Mouse (Mus musculus) limb, embryonic 15.5 days (tissue): ENCODE data around the gene Shisal1. TPM values are rescaled to one million over a fixed set of nuclear protein-coding genes. Genes with fewer than 3 reads are reported as not detected.

ENCODE experiments used
- ATAC-seq: fragments of 200-750 bp; cut with Nextera tagmentation; 2 replicates; pipeline ENCODE4 v1.8.0; 2017; ENCODE audit warnings: low read depth, moderate TSS enrichment; ENCODE audit not compliant: insufficient number of reproducible peaks, low FRiP score, low TSS enrichment
- H3K27ac ChIP-seq: fragments of 300-500 bp; sonication (generic); 2 replicates; pipeline ENCODE4 v1.5.1; 2015; ENCODE audit warnings: moderate library complexity, mild to moderate bottlenecking, inconsistent platforms
- H3K27me3 ChIP-seq: fragments of 300-500 bp; sonication (generic); 2 replicates; pipeline ENCODE4 v1.6.1; 2015; ENCODE audit warnings: inconsistent platforms
- H3K36me3 ChIP-seq: fragments of 300-500 bp; sonication (generic); 2 replicates; pipeline ENCODE4 v1.6.1; 2015; ENCODE audit warnings: inconsistent platforms
- H3K4me1 ChIP-seq: fragments of 300-500 bp; sonication (generic); 2 replicates; pipeline ENCODE4 v1.6.1; 2015; ENCODE audit warnings: inconsistent platforms
- H3K4me2 ChIP-seq: fragments of 300-500 bp; sonication (generic); 2 replicates; pipeline ENCODE4 v1.6.1; 2015; ENCODE audit warnings: mild to moderate bottlenecking, inconsistent platforms
- H3K4me3 ChIP-seq: fragments of 300-500 bp; sonication (generic); 2 replicates; pipeline ENCODE4 v1.5.1; 2015; ENCODE audit warnings: mild to moderate bottlenecking, inconsistent platforms
- H3K9ac ChIP-seq: fragments of 300-500 bp; sonication (generic); 2 replicates; pipeline ENCODE4 v1.6.1; 2015; ENCODE audit warnings: inconsistent platforms
- H3K9me3 ChIP-seq: fragments of 300-500 bp; sonication (generic); 2 replicates; pipeline ENCODE4 v1.6.1; 2016; ENCODE audit warnings: inconsistent platforms
- WGBS: fragments of 180-500 bp; shearing (Covaris S2); methylation state at CpG from one replicate; pipeline ENCODE4 v1.1.7; 2015; 5-methylcytosine and 5-hydroxymethylcytosine counted together
- polyA plus RNA-seq: library from polyadenylated mRNA; unstranded; fragments of >200 nt; fragmentation: Nextera tagmentation; extraction: Ambion mirVana; gene quantifications from 2 replicates; pipeline ENCODE4 v1.2.1, GENCODE M21; 2015

Gene Shisal1
- polyA plus RNA-seq, 1 experiment from 2014 or later: 4.1 TPM

DNA sequence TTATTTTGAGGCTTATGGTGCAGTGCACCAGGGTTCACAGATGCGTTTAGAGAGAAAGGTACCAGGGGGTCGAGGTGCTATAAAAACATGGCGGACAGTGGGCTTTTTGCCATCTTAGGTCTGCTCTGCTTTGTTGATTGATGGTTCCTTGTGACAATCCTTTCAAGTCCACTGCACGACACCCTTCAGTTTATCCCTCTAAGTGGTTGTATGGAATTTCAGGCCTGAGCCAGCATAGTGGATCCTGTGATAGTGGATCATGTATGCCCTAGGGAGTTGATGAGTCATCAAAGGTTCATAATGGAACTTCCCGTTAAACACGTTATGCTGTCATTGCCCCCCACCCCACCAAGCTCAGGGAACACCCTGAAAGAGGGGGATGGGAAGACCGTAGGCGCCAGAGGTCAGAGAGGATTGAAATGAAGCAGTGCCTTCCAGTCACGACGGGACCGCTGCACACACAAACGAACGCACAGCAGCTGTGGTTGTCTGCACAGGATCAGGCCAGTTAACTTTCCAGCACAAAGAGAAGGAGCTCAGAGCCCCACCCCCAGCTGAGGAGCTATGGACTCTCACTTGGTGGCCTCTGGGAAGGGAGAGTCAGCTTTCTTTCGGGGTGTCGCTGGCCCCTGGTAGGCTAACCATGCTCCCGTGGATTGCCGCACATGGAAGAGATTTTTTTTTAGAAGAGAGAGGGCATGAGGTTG is 81.1 kb downstream of the Shisal1 start:
- H3K27me3 ChIP-seq: no peaks in the 10 kb centered on the region
- 52% methylated on average over 17 of the region's 17 CpGs for WGBS
- no peak overlapping the region for H3K4me2 ChIP-seq
- no peaks in the 10 kb centered on the region for H3K9me3 ChIP-seq
- H3K36me3 ChIP-seq: no peaks in the 10 kb centered on the region
- peaks cover 18% of the 10 kb centered on the region for H3K4me1 ChIP-seq
- peak; percentile 46; the same call in 1 of the 2 replicates for ATAC-seq
- H3K9ac ChIP-seq: no peak overlapping the region
- no peak overlapping the region for H3K4me3 ChIP-seq
- 0 out of 2 replicates have a peak overlapping the region, but pooled peaks have one; percentile 8 for H3K27ac ChIP-seq

DNA sequence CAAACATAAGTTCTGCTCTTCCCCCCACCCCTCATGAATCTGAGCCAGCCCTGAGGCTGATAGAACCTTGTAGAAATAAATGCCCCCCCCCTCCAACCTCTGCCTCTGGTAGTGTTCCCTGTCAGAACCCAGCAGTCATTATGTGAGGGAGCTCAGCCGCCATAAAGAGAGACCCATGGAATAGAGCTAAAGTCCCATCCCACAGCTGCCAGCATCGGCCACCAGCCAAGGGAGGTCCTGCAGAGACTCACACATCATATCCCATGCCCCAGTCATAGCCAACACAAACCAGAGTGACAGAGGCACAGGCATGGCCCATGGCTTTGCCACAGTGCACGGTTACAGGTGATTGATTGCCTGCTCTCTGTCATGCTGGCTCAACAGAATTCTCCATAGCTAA is 82.2 kb downstream of the Shisal1 start:
- ATAC-seq: no peak
- peaks cover 27% of the 10 kb centered on the region for H3K4me1 ChIP-seq
- no peak overlapping the region for H3K4me2 ChIP-seq
- no peaks in the 10 kb centered on the region for H3K9me3 ChIP-seq
- no peak overlapping the region for H3K9ac ChIP-seq
- no peak overlapping the region for H3K4me3 ChIP-seq
- H3K27me3 ChIP-seq: no peaks in the 10 kb centered on the region
- 81% methylated on average over 3 of the region's 3 CpGs for WGBS
- no peaks in the 10 kb centered on the region for H3K36me3 ChIP-seq
- no peak overlapping the region for H3K27ac ChIP-seq

DNA sequence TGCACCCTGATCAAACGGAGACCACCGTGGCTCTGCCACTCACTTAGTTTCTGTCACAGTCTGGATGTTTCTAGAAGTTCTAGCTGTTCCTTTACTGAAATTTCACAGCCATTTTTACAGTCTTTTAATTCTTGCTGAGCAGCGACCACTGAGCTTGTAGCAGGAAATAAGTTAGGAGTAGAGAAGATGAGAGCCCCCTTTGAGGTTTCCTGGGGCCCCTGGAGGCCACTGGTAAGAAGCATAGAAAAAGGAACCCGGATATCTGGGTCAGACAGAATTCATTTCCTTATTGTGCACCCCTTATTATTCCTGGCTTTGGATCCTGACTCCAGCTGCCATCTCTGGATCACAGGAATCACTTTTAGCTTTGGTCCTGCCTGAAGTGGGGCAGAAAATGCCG is 91.8 kb downstream of the Shisal1 start:
- no peak overlapping the region for H3K27ac ChIP-seq
- no peaks in the 10 kb centered on the region for H3K9me3 ChIP-seq
- no peak overlapping the region for H3K9ac ChIP-seq
- H3K4me1 ChIP-seq: peaks cover 19% of the 10 kb centered on the region
- ATAC-seq: no peak
- no peaks in the 10 kb centered on the region for H3K27me3 ChIP-seq
- 65% methylated on average over 5 of the region's 5 CpGs for WGBS
- no peak overlapping the region for H3K4me2 ChIP-seq
- H3K4me3 ChIP-seq: no peak overlapping the region
- no peaks in the 10 kb centered on the region for H3K36me3 ChIP-seq

DNA sequence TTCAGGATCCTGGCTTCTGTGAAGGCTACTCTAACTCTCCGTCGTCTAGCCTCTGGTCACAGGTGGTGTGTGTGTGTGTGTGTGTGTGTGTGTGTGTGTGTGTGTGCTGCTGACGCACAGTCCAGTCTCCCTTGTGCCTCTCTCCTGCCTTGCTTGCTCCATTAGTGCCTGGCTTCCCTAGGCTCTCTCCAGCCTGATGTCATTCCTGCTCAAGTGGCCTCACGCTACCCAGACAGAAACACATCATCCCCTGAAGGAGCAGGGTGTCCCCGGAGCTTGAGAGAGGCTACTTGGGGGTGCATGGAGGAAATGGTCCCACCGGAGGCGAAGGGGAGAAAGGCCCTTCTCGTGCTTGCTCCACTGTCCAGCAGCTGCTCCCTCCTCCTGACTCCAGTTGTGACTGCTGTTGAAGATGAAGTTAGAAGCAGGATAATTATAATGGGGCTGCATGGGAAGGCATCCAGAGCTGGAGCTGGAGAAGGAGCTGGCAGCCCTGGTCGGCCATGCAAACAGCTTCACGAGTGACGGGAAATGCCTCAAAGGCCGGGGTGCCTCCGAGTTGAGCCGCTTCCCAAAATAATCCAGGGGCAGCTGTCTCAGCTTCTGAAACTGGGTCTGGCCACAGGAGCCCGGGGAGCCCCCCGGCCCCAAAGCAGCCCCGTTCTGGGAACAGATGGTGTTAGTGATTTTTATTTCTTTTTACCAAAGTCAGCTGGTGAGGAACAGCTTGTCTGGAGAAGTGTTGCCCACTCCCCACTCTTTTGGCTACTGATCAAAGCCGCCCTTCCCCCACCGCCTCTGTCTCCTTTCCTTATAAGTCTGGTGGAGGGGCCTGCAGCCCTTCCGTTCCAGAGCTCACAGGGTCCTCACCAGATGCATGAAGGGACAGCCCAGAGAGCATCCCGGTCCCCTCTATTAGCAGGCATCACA is 94.7 kb downstream of the Shisal1 start:
- Histone ChIP-seq H3K4me1 (peaks cover 22% of the 10 kb centered on the region), H3K9me3 (no peaks in the 10 kb centered on the region), H3K9ac (no peak overlapping the region), H3K4me2 (0 out of 2 replicates have a peak overlapping the region, but pooled peaks have one; percentile 13), H3K4me3 (no peak overlapping the region), H3K27me3 (no peaks in the 10 kb centered on the region), H3K36me3 (no peaks in the 10 kb centered on the region), H3K27ac (peak overlapping the region; percentile 48)
- 0 out of 2 replicates have a peak, but pooled peaks have one; percentile 52 for ATAC-seq
- WGBS: 38% methylated on average over 21 of the region's 21 CpGs

DNA sequence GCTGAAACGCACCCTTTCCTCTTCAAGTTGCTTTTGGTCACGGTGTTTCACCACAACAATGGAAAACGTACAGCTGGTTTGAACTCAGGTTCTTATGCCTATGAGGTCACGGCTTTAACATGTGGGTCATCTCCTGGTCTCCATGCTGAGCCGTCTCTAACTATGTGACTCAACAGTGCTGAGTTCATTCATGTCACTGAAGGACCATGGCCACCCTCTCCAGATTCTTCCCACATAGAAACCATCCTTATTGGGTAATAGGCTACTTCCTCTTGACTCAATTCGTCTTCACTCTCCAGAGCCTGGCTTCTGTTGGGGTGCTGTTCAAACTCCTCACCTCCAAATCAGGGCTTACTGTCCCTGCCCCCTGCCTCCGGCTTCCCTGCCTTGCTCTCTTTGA is 95.6 kb downstream of the Shisal1 start:
- Histone ChIP-seq H3K36me3 (no peaks in the 10 kb centered on the region), H3K4me2 (no peak overlapping the region), H3K4me1 (peaks cover 20% of the 10 kb centered on the region), H3K9me3 (no peaks in the 10 kb centered on the region), H3K27ac (no peak overlapping the region), H3K9ac (no peak overlapping the region), H3K4me3 (no peak overlapping the region), H3K27me3 (no peaks in the 10 kb centered on the region)
- 79% methylated on average over 7 of the region's 7 CpGs for WGBS
- no peak for ATAC-seq

DNA sequence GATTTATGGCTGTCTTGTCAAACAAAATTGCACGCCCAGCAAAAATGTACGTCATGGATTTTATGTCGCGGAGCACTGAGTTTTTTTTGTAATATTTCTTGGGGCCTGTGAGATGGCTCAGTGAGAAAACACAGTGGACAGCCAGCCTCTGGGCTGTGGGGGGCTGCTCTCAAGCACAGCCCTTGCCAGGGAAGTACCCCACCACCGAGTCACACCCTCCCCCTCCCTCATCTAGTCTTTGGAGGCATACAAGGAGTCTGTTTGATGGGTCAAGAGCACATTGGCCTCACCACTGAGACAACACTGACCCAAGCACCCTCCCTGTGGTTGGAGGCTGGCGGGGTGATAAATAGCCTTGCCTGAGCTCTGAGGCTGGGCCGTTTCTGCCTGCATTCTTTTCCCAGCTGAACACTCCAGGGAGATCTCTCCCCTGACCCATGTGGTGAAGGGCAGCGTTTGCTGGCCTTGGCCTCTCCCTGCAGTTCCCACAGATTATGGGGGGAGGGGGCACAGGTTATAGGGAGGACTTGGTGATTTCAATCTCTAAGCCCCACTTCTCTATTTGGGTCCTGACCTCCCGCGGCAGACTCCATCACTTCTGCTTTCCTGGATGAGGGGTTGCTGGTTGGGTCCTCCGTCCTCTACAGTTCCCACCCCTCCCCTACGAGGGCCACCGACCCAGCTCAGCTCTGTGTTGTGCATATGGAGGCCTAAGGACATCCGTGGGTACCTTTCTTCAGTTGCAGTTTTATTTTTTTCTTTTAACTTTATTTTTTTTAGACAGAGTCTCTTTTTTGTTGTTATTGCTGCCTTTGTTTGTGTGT is 96.8 kb downstream of the Shisal1 start:
- Histone ChIP-seq H3K4me2 (no peak overlapping the region), H3K27ac (no peak overlapping the region), H3K4me3 (no peak overlapping the region), H3K4me1 (peaks cover 24% of the 10 kb centered on the region), H3K36me3 (no peaks in the 10 kb centered on the region), H3K27me3 (no peaks in the 10 kb centered on the region), H3K9me3 (no peaks in the 10 kb centered on the region), H3K9ac (no peak overlapping the region)
- 61% methylated on average over 14 of the region's 14 CpGs for WGBS
- ATAC-seq: no peak

DNA sequence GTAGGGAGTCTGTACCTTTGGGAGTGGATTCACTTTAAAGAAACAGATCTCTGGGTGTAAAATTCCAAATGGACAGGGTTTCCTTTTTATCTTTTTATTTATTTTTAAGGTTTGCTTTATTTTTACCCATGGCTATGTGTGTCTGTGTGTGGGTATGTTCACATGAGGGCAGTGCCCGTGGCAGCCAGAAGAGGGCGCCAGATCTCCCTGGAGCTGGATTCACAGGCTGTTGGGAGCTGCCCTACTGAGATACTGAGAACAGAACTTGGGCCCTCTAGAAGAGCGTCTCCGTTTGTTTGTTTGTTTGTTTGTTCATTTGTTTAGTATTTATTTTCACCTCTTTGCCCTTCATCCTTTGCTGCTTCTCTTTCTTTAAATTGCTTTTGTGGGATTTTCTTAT is 98.1 kb downstream of the Shisal1 start:
- H3K9ac ChIP-seq: no peak overlapping the region
- no peaks in the 10 kb centered on the region for H3K36me3 ChIP-seq
- H3K27ac ChIP-seq: no peak overlapping the region
- 96% methylated on average over 4 of the region's 4 CpGs for WGBS
- no peaks in the 10 kb centered on the region for H3K27me3 ChIP-seq
- no peak overlapping the region for H3K4me2 ChIP-seq
- H3K4me3 ChIP-seq: no peak overlapping the region
- no peak for ATAC-seq
- H3K4me1 ChIP-seq: peaks cover 35% of the 10 kb centered on the region
- no peaks in the 10 kb centered on the region for H3K9me3 ChIP-seq

DNA sequence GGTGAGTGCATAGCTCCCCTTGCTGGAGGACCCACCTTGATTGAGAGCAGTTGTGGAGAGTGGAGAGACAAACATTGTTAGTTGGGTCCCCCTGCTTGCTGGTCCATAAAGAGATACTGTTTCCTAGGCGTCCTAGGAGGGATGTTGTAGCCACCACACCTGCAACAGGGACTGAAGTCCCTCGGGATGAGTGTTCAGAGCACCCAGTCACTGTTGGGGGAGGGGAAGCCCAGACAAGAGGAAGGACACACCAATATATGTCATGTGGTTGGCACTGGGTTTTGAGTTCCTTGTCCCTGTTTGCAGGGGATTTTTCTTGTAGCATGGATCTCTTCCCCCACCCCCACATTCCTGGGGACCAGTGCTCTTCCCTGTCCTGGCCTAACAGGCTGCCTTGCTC is 106.0 kb downstream of the Shisal1 start:
- H3K4me3 ChIP-seq: no peak overlapping the region
- no peak overlapping the region for H3K9ac ChIP-seq
- no peak overlapping the region for H3K4me2 ChIP-seq
- ATAC-seq: no peak
- no peaks in the 10 kb centered on the region for H3K36me3 ChIP-seq
- 0 out of 2 replicates have a peak, but pooled peaks cover 3% of the 10 kb centered on the region for H3K27me3 ChIP-seq
- H3K4me1 ChIP-seq: peaks cover 15% of the 10 kb centered on the region; the same call in 1 of the 2 replicates
- no peak overlapping the region for H3K27ac ChIP-seq
- no peaks in the 10 kb centered on the region for H3K9me3 ChIP-seq
- 48% methylated on average over 2 of the region's 2 CpGs for WGBS

DNA sequence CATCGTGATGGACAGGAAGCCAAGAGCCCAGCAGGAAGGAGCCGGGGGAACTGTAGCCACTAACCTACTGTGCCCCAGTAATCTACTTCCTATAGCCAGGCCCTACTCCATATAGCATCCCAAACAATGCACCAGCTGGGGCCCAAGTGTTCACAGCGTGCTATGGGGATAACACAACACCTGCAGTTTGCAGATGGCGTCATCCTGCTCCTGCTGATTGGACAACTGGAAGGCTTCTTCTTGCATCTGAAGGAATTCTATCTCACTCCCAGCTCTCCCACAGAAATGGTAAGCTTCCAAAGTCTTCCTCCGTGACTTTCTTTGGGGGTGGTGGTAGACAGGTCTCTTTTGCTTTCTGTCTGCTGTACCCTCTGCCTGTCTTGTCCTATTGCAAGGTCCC is 109.3 kb downstream of the Shisal1 start:
- H3K9me3 ChIP-seq: no peaks in the 10 kb centered on the region
- no peak for ATAC-seq
- H3K4me2 ChIP-seq: no peak overlapping the region
- H3K27ac ChIP-seq: no peak overlapping the region
- H3K27me3 ChIP-seq: 0 out of 2 replicates have a peak, but pooled peaks cover 3% of the 10 kb centered on the region
- H3K4me3 ChIP-seq: no peak overlapping the region
- WGBS: 79% methylated on average over 5 of the region's 5 CpGs
- no peaks in the 10 kb centered on the region for H3K36me3 ChIP-seq
- H3K4me1 ChIP-seq: no peaks in the 10 kb centered on the region; the same call in 1 of the 2 replicates
- H3K9ac ChIP-seq: no peak overlapping the region

DNA sequence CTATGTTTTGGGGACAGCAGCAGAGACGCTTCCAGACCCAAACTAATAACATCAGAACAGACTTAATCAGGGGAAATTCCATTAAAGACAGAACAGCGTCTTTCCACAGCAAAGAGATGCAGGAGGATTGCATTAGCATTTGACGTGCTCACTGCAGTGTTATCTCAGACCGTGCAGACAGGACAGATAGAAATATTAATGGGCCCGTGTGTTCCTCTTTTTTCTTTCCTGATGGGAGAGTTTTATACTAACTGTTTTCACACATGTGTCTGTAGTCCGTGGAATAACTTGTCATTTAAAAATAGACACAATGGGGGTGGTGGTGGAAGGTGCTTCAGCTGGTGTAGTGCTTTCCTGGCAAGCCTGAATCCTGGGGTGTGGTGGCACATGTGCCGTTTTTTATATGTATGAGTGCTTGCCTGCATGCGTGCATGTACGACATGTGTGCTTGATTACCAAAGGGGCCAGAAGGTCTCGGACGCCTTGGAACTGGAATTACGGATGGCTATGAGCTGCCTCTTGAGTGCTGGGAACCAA is 110.5 kb downstream of the Shisal1 start:
- no peaks in the 10 kb centered on the region for H3K9me3 ChIP-seq
- no peak overlapping the region for H3K4me2 ChIP-seq
- WGBS: 47% methylated on average over 12 of the region's 12 CpGs
- no peak overlapping the region for H3K4me3 ChIP-seq
- no peak overlapping the region for H3K9ac ChIP-seq
- no peak for ATAC-seq
- no peak overlapping the region for H3K27ac ChIP-seq
- 0 out of 2 replicates have a peak, but pooled peaks cover 3% of the 10 kb centered on the region for H3K27me3 ChIP-seq
- H3K36me3 ChIP-seq: no peaks in the 10 kb centered on the region
- H3K4me1 ChIP-seq: no peaks in the 10 kb centered on the region; the same call in 1 of the 2 replicates

DNA sequence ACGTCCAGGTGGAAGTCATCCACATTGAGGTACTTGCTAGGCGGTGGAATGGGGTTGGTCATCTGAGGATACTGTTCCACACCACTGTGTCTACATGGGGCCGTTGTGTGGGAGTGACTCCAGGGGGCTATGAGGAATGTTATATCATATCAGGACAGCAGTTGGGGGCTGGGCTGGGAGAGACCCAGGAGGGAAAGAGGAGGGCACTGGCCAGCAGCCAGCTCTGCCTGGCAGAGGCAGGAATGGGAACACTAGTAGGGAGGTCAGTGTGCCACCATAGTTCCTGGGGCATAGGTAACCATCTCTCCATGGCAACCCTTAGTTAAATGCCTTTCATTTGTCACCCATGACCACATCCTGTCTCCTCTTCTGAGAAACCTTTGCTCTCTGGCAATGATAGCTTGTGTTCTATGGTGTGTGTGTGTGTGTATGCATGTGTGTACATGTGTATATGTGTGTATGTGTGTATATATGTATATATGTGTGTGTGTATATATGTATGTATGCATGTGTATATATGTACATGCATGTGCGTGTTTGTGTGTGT is 115.8 kb downstream of the Shisal1 start:
- Histone ChIP-seq H3K4me2 (no peak overlapping the region), H3K27ac (no peak overlapping the region), H3K4me1 (peaks cover 4% of the 10 kb centered on the region; the same call in 1 of the 2 replicates), H3K36me3 (no peaks in the 10 kb centered on the region), H3K27me3 (no peaks in the 10 kb centered on the region), H3K9me3 (no peaks in the 10 kb centered on the region), H3K9ac (no peak overlapping the region), H3K4me3 (no peak overlapping the region)
- no peak for ATAC-seq
- 84% methylated on average over 4 of the region's 4 CpGs for WGBS
